8 mouse cellular contexts compared by ENCODE assay signal in the genomic region with DNA sequence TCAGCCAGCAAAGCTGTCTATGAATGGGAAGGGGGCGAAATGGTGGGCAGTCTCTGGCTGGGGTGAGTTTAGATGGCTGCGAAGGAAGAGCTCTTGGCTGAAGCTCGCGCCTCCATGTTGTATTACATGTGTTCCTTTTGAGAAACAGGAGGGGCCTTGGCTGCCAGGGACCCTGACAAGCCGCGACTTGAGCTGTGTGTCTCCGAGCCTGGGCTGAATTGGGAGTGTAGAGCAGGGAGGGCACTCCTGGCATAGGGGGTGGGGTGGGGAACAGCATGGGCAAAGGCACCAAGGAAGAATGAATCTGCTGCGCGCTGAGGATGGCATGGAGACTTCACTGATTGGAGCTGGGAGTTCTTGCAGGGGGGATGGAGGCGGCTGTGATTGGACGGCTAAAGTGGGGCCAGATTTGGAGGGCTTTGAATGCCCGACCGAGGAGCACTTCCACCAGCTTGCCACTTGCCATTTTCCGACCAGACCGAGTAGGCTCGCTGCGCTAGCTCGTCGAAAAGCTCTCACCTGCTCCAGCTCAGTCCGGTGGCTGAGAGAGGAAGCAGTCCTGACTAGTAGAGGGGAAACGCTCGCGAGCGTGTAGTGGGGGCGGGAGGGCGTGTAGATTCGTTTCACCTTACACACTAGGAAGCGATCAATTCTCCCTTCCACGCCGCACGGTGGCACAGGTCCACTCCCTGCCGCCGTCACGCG. TPM values are rescaled to one million over a fixed set of nuclear protein-coding genes. Genes with fewer than 3 reads are reported as not detected.
DNase-seq lines count a peak whose midpoint lies in the region; ATAC-seq and TF ChIP-seq lines count a peak whose summit lies in the region.

No protein-coding gene starts in this region.

- H3K27ac ChIP-seq in CH12.LX (ENCODE audit: insufficient read depth, low read depth) = peak overlapping the region; percentile 99
- peak overlapping the region; percentile 99 for H3K27ac ChIP-seq in forebrain, embryonic 11.5 days (ENCODE audit: low read depth, low read length)
- peak overlapping the region; percentile 100 for H3K27ac ChIP-seq in heart, embryonic 15.5 days
- H3K27ac ChIP-seq in liver, embryonic 13.5 days = peak overlapping the region; percentile 91
- peak overlapping the region; percentile 99 for H3K27ac ChIP-seq in stomach, embryonic 15.5 days

- peak; percentile 94 for ATAC-seq in forebrain, embryonic 11.5 days (replicated peaks; ENCODE audit: low FRiP score)
- peak; percentile 86 for ATAC-seq in heart, embryonic 15.5 days (replicated peaks; ENCODE audit: insufficient number of reproducible peaks, insufficient read depth, low FRiP score, low read depth)
- ATAC-seq in liver, embryonic 13.5 days (ENCODE audit: low read depth) = peak; percentile 57
- peak; percentile 84 for ATAC-seq in stomach, embryonic 15.5 days (ENCODE audit: insufficient read depth, low FRiP score, low read depth)

- H3K4me2 ChIP-seq in CH12.LX (ENCODE audit: insufficient read depth, low read depth, poor library complexity, severe bottlenecking) = peak overlapping the region; percentile 68
- H3K4me2 ChIP-seq in forebrain, embryonic 11.5 days (ENCODE audit: low read depth, low read length, severe bottlenecking) = peak overlapping the region; percentile 70
- peak overlapping the region; percentile 84 for H3K4me2 ChIP-seq in heart, embryonic 15.5 days
- peak overlapping the region; percentile 95 for H3K4me2 ChIP-seq in liver, embryonic 13.5 days
- H3K4me2 ChIP-seq in stomach, embryonic 15.5 days = peak overlapping the region; percentile 73

- peaks cover 0 to 31% of the 10 kb centered on the region in 2 experiments; a peak in 3 of 4 replicates for H3K4me1 ChIP-seq in CH12.LX (ENCODE audit: control insufficient read depth in 1 of 2, insufficient read depth in 2 of 2)
- peaks cover 8% of the 10 kb centered on the region for H3K4me1 ChIP-seq in forebrain, embryonic 11.5 days (replicated peaks; ENCODE audit: control insufficient read depth, insufficient read depth, low read length)
- peaks cover 13% of the 10 kb centered on the region for H3K4me1 ChIP-seq in heart, embryonic 15.5 days (replicated peaks)
- peaks cover 26% of the 10 kb centered on the region for H3K4me1 ChIP-seq in liver, embryonic 13.5 days (replicated peaks)
- peaks cover 14% of the 10 kb centered on the region for H3K4me1 ChIP-seq in stomach, embryonic 15.5 days

- peak; percentile 97 for TF ChIP-seq POLR2A in CH12.LX (IDR thresholded peaks at IDR 0.05; ENCODE audit: low read depth, low read length)

- H3K4me3 ChIP-seq in CH12.LX (replicated peaks in 1 of 3; ENCODE audit: low read depth in 2 of 3, low read length in 2 of 3, poor library complexity in 1 of 3) = peak overlapping the region; percentile 43 to 94 (median 90)
- peak overlapping the region; percentile 92 for H3K4me3 ChIP-seq in forebrain, embryonic 11.5 days (ENCODE audit: low read depth, low read length)
- peak overlapping the region; percentile 98 for H3K4me3 ChIP-seq in heart, embryonic 15.5 days
- peak overlapping the region; percentile 96 for H3K4me3 ChIP-seq in liver, embryonic 13.5 days (replicated peaks)
- peak overlapping the region; percentile 94 for H3K4me3 ChIP-seq in stomach, embryonic 15.5 days (replicated peaks)

- WGBS in forebrain, embryonic 11.5 days = 2% methylated on average over 35 of the region's 35 CpGs
- 1% methylated on average over 35 of the region's 35 CpGs for WGBS in heart, embryonic 15.5 days
- 8% methylated on average over 30 of the region's 35 CpGs for WGBS in liver, embryonic 13.5 days (ENCODE audit: insufficient replicate concordance)
- 2% methylated on average over 35 of the region's 35 CpGs for WGBS in stomach, embryonic 15.5 days

- peak overlapping the region; percentile 94 for H3K9ac ChIP-seq in CH12.LX (ENCODE audit: insufficient read depth, low read depth)
- peak overlapping the region; percentile 98 for H3K9ac ChIP-seq in forebrain, embryonic 11.5 days (ENCODE audit: low read length)
- H3K9ac ChIP-seq in heart, embryonic 15.5 days = peak overlapping the region; percentile 99
- H3K9ac ChIP-seq in liver, embryonic 13.5 days = peak overlapping the region; percentile 98
- H3K9ac ChIP-seq in stomach, embryonic 15.5 days = peak overlapping the region; percentile 98; the same call in 1 of the 2 replicates

- H3K36me3 ChIP-seq in CH12.LX (replicated peaks in 1 of 2; ENCODE audit: control insufficient read depth in 1 of 2, insufficient read depth in 1 of 2, low read length in 1 of 2) = peaks cover 0 to 7% of the 10 kb centered on the region in 2 experiments
- H3K36me3 ChIP-seq in forebrain, embryonic 11.5 days (ENCODE audit: control insufficient read depth, insufficient read depth, low read length) = no peaks in the 10 kb centered on the region
- no peaks in the 10 kb centered on the region for H3K36me3 ChIP-seq in heart, embryonic 15.5 days
- no peaks in the 10 kb centered on the region for H3K36me3 ChIP-seq in liver, embryonic 13.5 days
- no peaks in the 10 kb centered on the region for H3K36me3 ChIP-seq in stomach, embryonic 15.5 days

- peak in 1 of 2 experiments; percentile 2; a peak in 1 of 4 replicates for TF ChIP-seq CTCF in CH12.LX (conservative IDR thresholded peaks at IDR 0.05 in 1 of 2, IDR thresholded peaks at IDR 0.05 in 1 of 2; ENCODE audit: low read depth in 2 of 2, low read length in 2 of 2)

- no peak for TF ChIP-seq RAD21 in CH12.LX (IDR thresholded peaks at IDR 0.05; ENCODE audit: low read depth, low read length)

- DNase-seq in CH12.LX (ENCODE audit: extremely low read depth) = peak; percentile 94
- peak; percentile 34 for DNase-seq in c-Kit-positive CD71-positive TER-119-negative erythroid progenitor cells, embryonic 14.5 days (ENCODE audit: low read depth)
- peak; percentile 94 for DNase-seq in forebrain, embryonic 11.5 days (ENCODE audit: low spot score)
- peak; percentile 86 for DNase-seq in kidney, postnatal 14 days
- DNase-seq in liver, embryonic 13.5 days = peak; percentile 44
- peak; percentile 74 to 88 for DNase-seq in natural killer cell, adult 2 months (ENCODE audit: low spot score in 2 of 2)

- H3K9me3 ChIP-seq in CH12.LX (replicated peaks; ENCODE audit: low read length) = no peaks in the 10 kb centered on the region
- no peaks in the 10 kb centered on the region for H3K9me3 ChIP-seq in forebrain, embryonic 11.5 days (ENCODE audit: control insufficient read depth, low read length)
- no peaks in the 10 kb centered on the region for H3K9me3 ChIP-seq in heart, embryonic 15.5 days (replicated peaks)
- no peaks in the 10 kb centered on the region for H3K9me3 ChIP-seq in liver, embryonic 13.5 days (replicated peaks)
- H3K9me3 ChIP-seq in stomach, embryonic 15.5 days = no peaks in the 10 kb centered on the region

- in situ Hi-C loops in CH12.LX (cut with MboI; ENCODE audit: low pct_ligation_motif_present, low pct_unique_long_range_greater_than_20kb, low sequenced_read_pairs) = no loop called here

- H3K27me3 ChIP-seq in CH12.LX (replicated peaks) = no peaks in the 10 kb centered on the region
- no peaks in the 10 kb centered on the region for H3K27me3 ChIP-seq in forebrain, embryonic 11.5 days (ENCODE audit: control insufficient read depth, insufficient read depth, low read length)
- no peaks in the 10 kb centered on the region for H3K27me3 ChIP-seq in heart, embryonic 15.5 days
- no peaks in the 10 kb centered on the region for H3K27me3 ChIP-seq in liver, embryonic 13.5 days
- no peaks in the 10 kb centered on the region for H3K27me3 ChIP-seq in stomach, embryonic 15.5 days (replicated peaks)

- dilution Hi-C loops in CH12.LX (cut with MboI; ENCODE audit: extremely low pct_ligation_motif_present, extremely low pct_unique_long_range_greater_than_20kb, low sequenced_read_pairs) = no loop called here

- TF ChIP-seq EP300 in CH12.LX (IDR thresholded peaks at IDR 0.05; ENCODE audit: low read length) = no peak

- H3K79me2 ChIP-seq in CH12.LX (replicated peaks; ENCODE audit: control insufficient read depth, extremely low read depth, insufficient read depth, poor library complexity, severe bottlenecking) = peaks cover 23% of the 10 kb centered on the region

TF ChIP-seq in CH12.LX, 34 proteins besides CTCF, POLR2A, EP300 and RAD21 (continues in another document):
- TF ChIP-seq NRF1 (IDR thresholded peaks at IDR 0.05; ENCODE audit: low read depth, low read length) (no peak), UBTF (IDR thresholded peaks at IDR 0.05; ENCODE audit: low read depth, low read length) (peak; percentile 61), RCOR1 (conservative IDR thresholded peaks at IDR 0.05; ENCODE audit: low read depth, low read length) (no peak), ELF1 (IDR thresholded peaks at IDR 0.05; ENCODE audit: low read depth, low read length) (peak; percentile 60; the same call in 1 of the 2 replicates), POLR2AphosphoS2 (IDR thresholded peaks at IDR 0.05; ENCODE audit: low read depth, low read length) (peak; percentile 92), CHD1 (IDR thresholded peaks at IDR 0.05; ENCODE audit: low read depth, low read length) (no peak; the same call in 1 of the 2 replicates), SIN3A (IDR thresholded peaks at IDR 0.05; ENCODE audit: low read length) (no peak), TCF12 (IDR thresholded peaks at IDR 0.05; ENCODE audit: low read depth, low read length) (peak; percentile 92), ETS1 (conservative IDR thresholded peaks at IDR 0.05; ENCODE audit: low read depth, low read length) (peak; percentile 41), USF1 (IDR thresholded peaks at IDR 0.05; ENCODE audit: low read depth, low read length) (no peak), HCFC1 (IDR thresholded peaks at IDR 0.05; ENCODE audit: low read depth, low read length) (peak; percentile 57), JUN (IDR thresholded peaks at IDR 0.05; ENCODE audit: insufficient read depth, low read depth, low read length) (no peak)

RNA-seq across cellular contexts. Expression of a gene that starts 0.6 kb away (rescaled TPM):
- 18.4 and 21.0 TPM in 2 replicates for total RNA-seq in CH12.LX (2012; rRNA removed)
- 27.3 and 30.0 TPM in 2 replicates for total RNA-seq in CH12.LX (2014; rRNA removed)
- polyA plus RNA-seq in CH12.LX (2012; ENCODE audit: insufficient read length, low read depth) = 42.2 and 49.9 TPM in 2 replicates
- 27.0 and 28.0 TPM in 2 replicates for polyA plus RNA-seq in forebrain, embryonic 11.5 days (2014; fragmentation: Nextera tagmentation; extraction: Ambion mirVana)
- 6.2 and 7.8 TPM in 2 replicates for polyA plus RNA-seq in heart, embryonic 15.5 days (2015; fragmentation: Nextera tagmentation; extraction: Ambion mirVana)
- 2.6 and 3.3 TPM in 2 replicates for polyA plus RNA-seq in liver, embryonic 13.5 days (2015; fragmentation: Nextera tagmentation; extraction: Ambion mirVana)
- 10.3 and 10.6 TPM in 2 replicates for polyA plus RNA-seq in stomach, embryonic 15.5 days (2015; fragmentation: Nextera tagmentation; extraction: Ambion mirVana)

RNA-seq across cellular contexts. Expression of a gene that starts 39.4 kb away (rescaled TPM):
- total RNA-seq in CH12.LX (2012; rRNA removed) (12.7 and 16.7 TPM in 2 replicates), CH12.LX (2014; rRNA removed) (12.1 and 17.0 TPM in 2 replicates)
- polyA plus RNA-seq in CH12.LX (2012; ENCODE audit: insufficient read length, low read depth) = 27.4 and 29.2 TPM in 2 replicates
- 75.1 and 77.6 TPM in 2 replicates for polyA plus RNA-seq in forebrain, embryonic 11.5 days (2014; fragmentation: Nextera tagmentation; extraction: Ambion mirVana)
- 12.6 and 14.8 TPM in 2 replicates for polyA plus RNA-seq in heart, embryonic 15.5 days (2015; fragmentation: Nextera tagmentation; extraction: Ambion mirVana)
- 6.2 and 8.1 TPM in 2 replicates for polyA plus RNA-seq in liver, embryonic 13.5 days (2015; fragmentation: Nextera tagmentation; extraction: Ambion mirVana)
- polyA plus RNA-seq in stomach, embryonic 15.5 days (2015; fragmentation: Nextera tagmentation; extraction: Ambion mirVana) = 23.3 and 25.0 TPM in 2 replicates

Comparison
In these comparisons a context has a peak if more than half of its experiments do, and no peak if none do; other contexts are left out.
1. Peak in every context shown above with its lines: DNase-seq, ATAC-seq, H3K4me3 ChIP-seq and H3K27ac ChIP-seq.
2. DNase-seq: peak in every context shown above with its lines; median percentile 94 in CH12.LX; 94 in forebrain, embryonic 11.5 days; 86 in kidney, postnatal 14 days; 81 in natural killer cell, adult 2 months; 44 in liver, embryonic 13.5 days; 34 in c-Kit-positive CD71-positive TER-119-negative erythroid progenitor cells, embryonic 14.5 days.